Mouse (Mus musculus) lung, embryonic 16.5 days (tissue): ENCODE measurements around the gene Dnaaf5. TPM values are rescaled to one million over a fixed set of nuclear protein-coding genes. Genes with fewer than 3 reads are reported as not detected.

ENCODE experiments used
- ATAC-seq: fragments of 200-750 bp; cut with Nextera tagmentation; 2 replicates; pipeline ENCODE4 v1.8.0; 2017; ENCODE audit warnings: low read depth, mild to moderate bottlenecking, moderate library complexity
- H3K27ac ChIP-seq: fragments of 300-500 bp; sonication (generic); 2 replicates; pipeline ENCODE4 v1.5.1; 2014; ENCODE audit warnings: mild to moderate bottlenecking, control low read depth, low read length
- H3K27me3 ChIP-seq: fragments of 300-500 bp; sonication (generic); 2 replicates; pipeline ENCODE4 v1.6.1; 2014; ENCODE audit warnings: low read depth, low read length, mixed read lengths; ENCODE audit not compliant: control insufficient read depth, insufficient read depth
- H3K36me3 ChIP-seq: fragments of 300-500 bp; sonication (generic); 2 replicates; pipeline ENCODE4 v1.6.1; 2014; ENCODE audit warnings: low read length; ENCODE audit not compliant: control insufficient read depth, insufficient read depth
- H3K4me1 ChIP-seq: fragments of 300-500 bp; sonication (generic); replicated peaks from 2 replicates; pipeline ENCODE4 v1.6.1; 2014; ENCODE audit warnings: low read length, mixed read lengths; ENCODE audit not compliant: control insufficient read depth, insufficient read depth
- H3K4me2 ChIP-seq: fragments of 300-500 bp; sonication (generic); 2 replicates; pipeline ENCODE4 v1.6.1; 2014; ENCODE audit warnings: low read depth, low read length, control low read depth
- H3K4me3 ChIP-seq: fragments of 300-500 bp; sonication (generic); 2 replicates; pipeline ENCODE4 v1.5.1; 2014; ENCODE audit warnings: mild to moderate bottlenecking, low read length, control low read depth
- H3K9ac ChIP-seq: fragments of 300-500 bp; sonication (generic); 2 replicates; pipeline ENCODE4 v1.6.1; 2014; ENCODE audit warnings: low read length, control low read depth
- H3K9me3 ChIP-seq: fragments of 300-500 bp; sonication (generic); 2 replicates; pipeline ENCODE4 v1.6.1; 2016; ENCODE audit warnings: low read length; ENCODE audit not compliant: control insufficient read depth
- WGBS: fragments of 180-500 bp; shearing (Covaris S2); extraction: QIAGEN DNeasy Blood & Tissue Kit; methylation state at CpG from one replicate; pipeline ENCODE4 v1.1.7; 2014; 5-methylcytosine and 5-hydroxymethylcytosine counted together
- polyA plus RNA-seq: library from polyadenylated mRNA; unstranded; fragments of >200 nt; fragmentation: Nextera tagmentation; extraction: Ambion mirVana; gene quantifications from 2 replicates; pipeline ENCODE4 v1.2.1, GENCODE M21; 2015

Gene Dnaaf5
- polyA plus RNA-seq, 1 experiment from 2014 or later, result 5.8 TPM

- H3K36me3 ChIP-seq, result peaks cover 31% of the 10 kb centered on the region
Observed at GRCm38 (mm10) chr5:139227645-139228044, 77.6 kb downstream of the Dnaaf5 start.

GRCm38 (mm10) chr5:139228318-139228717 is 78.3 kb downstream of the Dnaaf5 start:
- H3K27me3 ChIP-seq, result no peaks in the 10 kb centered on the region
- no peaks in the 10 kb centered on the region for H3K4me1 ChIP-seq
- no peak for ATAC-seq
- H3K36me3 ChIP-seq, result peaks cover 31% of the 10 kb centered on the region
- H3K4me3 ChIP-seq, result no peak overlapping the region
- H3K9me3 ChIP-seq, result no peaks in the 10 kb centered on the region
- no peak overlapping the region for H3K27ac ChIP-seq
- no peak overlapping the region for H3K4me2 ChIP-seq
- WGBS, result 97% methylated on average over 3 of the region's 3 CpGs
- H3K9ac ChIP-seq, result no peak overlapping the region

More at GRCm38 (mm10) chr5:139227645-139228044, 77.6 kb downstream of the Dnaaf5 start:
- ATAC-seq, result no peak
- Histone ChIP-seq H3K27ac (no peak overlapping the region), H3K9ac (no peak overlapping the region), H3K9me3 (no peaks in the 10 kb centered on the region), H3K4me2 (no peak overlapping the region), H3K27me3 (no peaks in the 10 kb centered on the region), H3K4me3 (no peak overlapping the region), H3K4me1 (no peaks in the 10 kb centered on the region)
- WGBS, result 89% methylated on average over 2 of the region's 2 CpGs

- H3K9me3 ChIP-seq, result no peaks in the 10 kb centered on the region
- no peak overlapping the region for H3K4me2 ChIP-seq
- no peak for ATAC-seq
- no peaks in the 10 kb centered on the region for H3K4me1 ChIP-seq
- H3K4me3 ChIP-seq, result no peak overlapping the region
- peaks cover 40% of the 10 kb centered on the region for H3K36me3 ChIP-seq
- H3K27ac ChIP-seq, result no peak overlapping the region
- no peak overlapping the region for H3K9ac ChIP-seq
- 93% methylated on average over 3 of the region's 3 CpGs for WGBS
- H3K27me3 ChIP-seq, result no peaks in the 10 kb centered on the region
Observed at GRCm38 (mm10) chr5:139229716-139230115, 79.7 kb downstream of the Dnaaf5 start.

- Histone ChIP-seq H3K9ac (no peak overlapping the region), H3K36me3 (peaks cover 40% of the 10 kb centered on the region), H3K27ac (no peak overlapping the region), H3K4me1 (no peaks in the 10 kb centered on the region), H3K4me2 (no peak overlapping the region), H3K4me3 (no peak overlapping the region), H3K9me3 (no peaks in the 10 kb centered on the region), H3K27me3 (no peaks in the 10 kb centered on the region)
- 83% methylated on average over 3 of the region's 3 CpGs for WGBS
- ATAC-seq, result no peak
Observed at GRCm38 (mm10) chr5:139232083-139232482, 82.1 kb downstream of the Dnaaf5 start.

GRCm38 (mm10) chr5:139234423-139234822 is 84.4 kb downstream of the Dnaaf5 start:
- H3K4me2 ChIP-seq, result no peak overlapping the region
- 87% methylated on average over 4 of the region's 4 CpGs for WGBS

More at GRCm38 (mm10) chr5:139234423-139234822, 84.4 kb downstream of the Dnaaf5 start:
- peaks cover 43% of the 10 kb centered on the region for H3K36me3 ChIP-seq
- H3K4me1 ChIP-seq, result no peaks in the 10 kb centered on the region
- no peak for ATAC-seq
- no peak overlapping the region for H3K4me3 ChIP-seq
- no peaks in the 10 kb centered on the region for H3K27me3 ChIP-seq
- H3K27ac ChIP-seq, result no peak overlapping the region
- no peaks in the 10 kb centered on the region for H3K9me3 ChIP-seq
- H3K9ac ChIP-seq, result no peak overlapping the region

Other genes with a start within 250 kb of the Dnaaf5 start
- gene Pdgfa, start 152.9 kb upstream of the Dnaaf5 start, polyA plus RNA-seq, result 56.7 and 58.2 TPM in 2 replicates
- gene Prkar1b, start 222 bp upstream of the Dnaaf5 start, polyA plus RNA-seq, result 17.3 and 17.4 TPM in 2 replicates
- gene Sun1, start 50.4 kb downstream of the Dnaaf5 start, polyA plus RNA-seq, result 56.0 and 56.5 TPM in 2 replicates
- gene Get4, start 102.1 kb downstream of the Dnaaf5 start, polyA plus RNA-seq, result 174 and 177 TPM in 2 replicates
- gene Adap1, start 175.4 kb downstream of the Dnaaf5 start, polyA plus RNA-seq, result 1.7 and 1.9 TPM in 2 replicates
- gene Cox19, start 201.2 kb downstream of the Dnaaf5 start, polyA plus RNA-seq, result 79.8 and 94.4 TPM in 2 replicates
- 0.18 and 0.33 TPM in 2 replicates for gene Cyp2w1, start 202.4 kb downstream of the Dnaaf5 start, polyA plus RNA-seq
- 6.6 and 8.6 TPM in 2 replicates for gene Gpr146, start 227.5 kb downstream of the Dnaaf5 start, polyA plus RNA-seq